Mouse (Mus musculus): Measurements from ENCODE around the gene Ncl. TPM values are rescaled to one million over a fixed set of nuclear protein-coding genes. Genes with fewer than 3 reads are reported as not detected.

Ncl gene
- polyA plus RNA-seq, 1 experiment, result 76.8 TPM

- Histone ChIP-seq H3K4me1 (ENCODE audit: control insufficient read depth) (peaks cover 9% of the 10 kb centered on the region), H3K4me3 (replicated peaks) (no peak overlapping the region), H3K27me3 (ENCODE audit: control insufficient read depth) (no peaks in the 10 kb centered on the region), H3K9me3 (ENCODE audit: control insufficient read depth, low read length) (0 out of 2 replicates have a peak, but pooled peaks cover 2% of the 10 kb centered on the region), H3K36me3 (ENCODE audit: control insufficient read depth) (no peaks in the 10 kb centered on the region)
- TF ChIP-seq GATA1 (IDR thresholded peaks at IDR 0.05; ENCODE audit: low read length) (no peak), TAL1 (IDR thresholded peaks at IDR 0.05; ENCODE audit: low read length) (no peak)
Measured at GRCm38 (mm10) chr1:86368086-86368485, 8.9 kb upstream of the Ncl start.

DNA sequence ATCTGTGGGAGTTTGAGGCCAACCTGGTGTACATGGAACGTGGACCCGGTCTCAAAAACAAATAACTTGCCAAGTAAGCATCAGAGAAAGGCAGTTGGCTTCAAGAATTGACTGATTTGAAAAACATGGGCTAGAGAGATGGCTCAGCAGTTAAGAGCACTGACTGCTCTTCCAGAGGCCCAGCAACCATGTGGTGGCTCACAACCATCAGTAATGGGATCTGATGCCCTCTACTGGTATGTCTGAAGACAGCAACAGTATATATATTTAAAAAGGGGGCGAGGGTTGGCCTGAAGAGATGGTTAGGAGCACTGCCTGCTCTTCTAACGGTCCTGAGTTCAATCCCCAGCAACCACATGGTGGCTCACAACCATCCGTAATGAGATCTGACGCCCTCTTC is 4.5 kb upstream of the Ncl start:
- H3K36me3 ChIP-seq (ENCODE audit: control insufficient read depth), result peaks cover 2% of the 10 kb centered on the region; the same call in 1 of the 2 replicates
- peaks cover 36% of the 10 kb centered on the region for H3K4me1 ChIP-seq (ENCODE audit: control insufficient read depth)
- H3K9me3 ChIP-seq (ENCODE audit: control insufficient read depth, low read length), result no peaks in the 10 kb centered on the region
- no peak overlapping the region for H3K4me3 ChIP-seq (replicated peaks)
- H3K27me3 ChIP-seq (ENCODE audit: control insufficient read depth), result no peaks in the 10 kb centered on the region
- TF ChIP-seq GATA1 (IDR thresholded peaks at IDR 0.05; ENCODE audit: low read length) (no peak), TAL1 (IDR thresholded peaks at IDR 0.05; ENCODE audit: low read length) (no peak)

- Histone ChIP-seq H3K4me3 (replicated peaks) (no peak overlapping the region), H3K4me1 (ENCODE audit: control insufficient read depth) (peaks cover 49% of the 10 kb centered on the region), H3K9me3 (ENCODE audit: control insufficient read depth, low read length) (no peaks in the 10 kb centered on the region), H3K36me3 (ENCODE audit: control insufficient read depth) (peaks cover 13% of the 10 kb centered on the region), H3K27me3 (ENCODE audit: control insufficient read depth) (no peaks in the 10 kb centered on the region)
- TF ChIP-seq GATA1 (IDR thresholded peaks at IDR 0.05; ENCODE audit: low read length) (no peak), TAL1 (IDR thresholded peaks at IDR 0.05; ENCODE audit: low read length) (no peak)
Measured at GRCm38 (mm10) chr1:86361852-86362615, 2.8 kb upstream of the Ncl start.

DNA sequence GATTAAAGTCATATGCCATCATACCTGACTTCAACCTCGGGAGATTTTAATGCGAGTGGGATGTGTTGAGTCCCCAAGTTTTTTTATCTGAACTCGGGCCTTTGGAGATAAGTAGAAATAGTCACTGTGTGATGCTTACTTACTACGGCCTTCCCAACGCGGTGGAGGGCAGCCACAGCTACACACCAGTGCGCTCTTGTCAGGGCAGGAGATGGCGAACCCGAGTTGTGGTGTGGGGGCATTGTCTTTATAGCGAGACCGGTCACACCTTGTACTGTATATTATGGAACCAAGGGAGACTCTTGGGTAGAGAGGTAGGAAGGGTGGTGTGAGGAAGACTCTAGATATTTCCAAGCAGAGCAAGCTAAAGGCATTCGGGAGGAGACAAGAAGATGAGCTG is 1.2 kb upstream of the Ncl start:
- Histone ChIP-seq H3K4me3 (replicated peaks) (peak overlapping the region; percentile 91), H3K36me3 (ENCODE audit: control insufficient read depth) (peaks cover 29% of the 10 kb centered on the region), H3K4me1 (ENCODE audit: control insufficient read depth) (peaks cover 57% of the 10 kb centered on the region), H3K27me3 (ENCODE audit: control insufficient read depth) (no peaks in the 10 kb centered on the region), H3K9me3 (ENCODE audit: control insufficient read depth, low read length) (no peaks in the 10 kb centered on the region)
- TF ChIP-seq GATA1 (IDR thresholded peaks at IDR 0.05; ENCODE audit: low read length) (no peak), TAL1 (IDR thresholded peaks at IDR 0.05; ENCODE audit: low read length) (no peak)

DNA sequence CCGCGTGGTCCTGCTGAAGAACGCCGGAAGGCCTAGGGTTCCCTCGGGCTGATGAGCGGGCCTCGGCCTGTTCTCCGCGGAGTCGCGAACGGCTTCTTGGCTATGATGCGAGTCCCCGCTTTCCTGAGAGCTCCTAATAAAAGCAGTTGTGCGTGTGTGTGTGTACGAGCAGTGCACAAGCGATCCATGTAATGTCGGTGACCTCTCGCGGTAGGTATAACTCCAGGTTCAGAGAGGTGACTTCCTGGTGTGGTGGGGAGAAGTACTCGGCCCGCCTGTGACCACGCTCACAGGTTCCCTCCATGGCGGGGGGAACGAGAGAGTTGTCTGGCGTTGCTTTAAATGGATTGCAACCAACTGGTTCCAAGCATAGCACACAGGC is 589 bp upstream of the Ncl start:
- Histone ChIP-seq H3K9me3 (ENCODE audit: control insufficient read depth, low read length) (no peaks in the 10 kb centered on the region), H3K4me1 (ENCODE audit: control insufficient read depth) (peaks cover 57% of the 10 kb centered on the region), H3K36me3 (ENCODE audit: control insufficient read depth) (peaks cover 35% of the 10 kb centered on the region), H3K4me3 (replicated peaks) (peak overlapping the region; percentile 91), H3K27me3 (ENCODE audit: control insufficient read depth) (no peaks in the 10 kb centered on the region)
- TF ChIP-seq GATA1 (IDR thresholded peaks at IDR 0.05; ENCODE audit: low read length), result no peak
- TF ChIP-seq TAL1 (IDR thresholded peaks at IDR 0.05; ENCODE audit: low read length), result no peak

GRCm38 (mm10) chr1:86358229-86358905 is 833 bp downstream of the Ncl start:
- Histone ChIP-seq H3K27me3 (ENCODE audit: control insufficient read depth) (no peaks in the 10 kb centered on the region), H3K9me3 (ENCODE audit: control insufficient read depth, low read length) (no peaks in the 10 kb centered on the region), H3K4me1 (ENCODE audit: control insufficient read depth) (peaks cover 53% of the 10 kb centered on the region), H3K36me3 (ENCODE audit: control insufficient read depth) (peaks cover 50% of the 10 kb centered on the region), H3K4me3 (replicated peaks) (peak overlapping the region; percentile 91)
- TF ChIP-seq TAL1 (IDR thresholded peaks at IDR 0.05; ENCODE audit: low read length), result no peak
- no peak for TF ChIP-seq GATA1 (IDR thresholded peaks at IDR 0.05; ENCODE audit: low read length)

- peaks cover 89% of the 10 kb centered on the region for H3K36me3 ChIP-seq (ENCODE audit: control insufficient read depth)
- peaks cover 22% of the 10 kb centered on the region for H3K4me1 ChIP-seq (ENCODE audit: control insufficient read depth)
- no peaks in the 10 kb centered on the region for H3K9me3 ChIP-seq (ENCODE audit: control insufficient read depth, low read length)
- no peaks in the 10 kb centered on the region for H3K27me3 ChIP-seq (ENCODE audit: control insufficient read depth)
- no peak overlapping the region for H3K4me3 ChIP-seq (replicated peaks)
- no peak for TF ChIP-seq TAL1 (IDR thresholded peaks at IDR 0.05; ENCODE audit: low read length)
- no peak for TF ChIP-seq GATA1 (IDR thresholded peaks at IDR 0.05; ENCODE audit: low read length)
Measured at GRCm38 (mm10) chr1:86354186-86354585, 5.0 kb downstream of the Ncl start.

- Histone ChIP-seq H3K9me3 (ENCODE audit: control insufficient read depth, low read length) (no peaks in the 10 kb centered on the region), H3K27me3 (ENCODE audit: control insufficient read depth) (no peaks in the 10 kb centered on the region), H3K4me3 (replicated peaks) (no peak overlapping the region), H3K36me3 (ENCODE audit: control insufficient read depth) (peaks cover 96% of the 10 kb centered on the region), H3K4me1 (ENCODE audit: control insufficient read depth) (no peaks in the 10 kb centered on the region; the same call in 1 of the 2 replicates)
- no peak for TF ChIP-seq GATA1 (IDR thresholded peaks at IDR 0.05; ENCODE audit: low read length)
- no peak for TF ChIP-seq TAL1 (IDR thresholded peaks at IDR 0.05; ENCODE audit: low read length)
Measured at GRCm38 (mm10) chr1:86350576-86350975, 8.6 kb downstream of the Ncl start.

DNA sequence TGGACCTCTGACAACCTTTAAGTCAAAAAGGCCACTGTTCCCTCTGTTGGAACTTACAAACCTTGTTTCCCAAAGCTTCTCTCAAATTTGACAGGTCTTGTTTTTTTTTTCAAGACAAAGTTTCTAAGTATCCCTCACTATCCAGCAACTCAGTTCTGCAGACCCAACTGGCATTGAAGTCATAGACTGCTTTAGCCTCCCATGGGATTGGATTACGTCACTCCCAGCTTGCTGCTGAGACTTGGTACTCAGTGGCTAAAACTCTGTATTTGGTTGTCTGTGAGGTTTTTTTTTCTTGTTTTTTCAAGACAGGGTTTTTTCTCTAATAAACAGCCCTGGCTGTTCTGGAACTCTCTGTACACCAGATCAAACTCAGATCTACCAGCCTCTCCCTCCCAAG is 9.5 kb downstream of the Ncl start:
- no peaks in the 10 kb centered on the region for H3K27me3 ChIP-seq (ENCODE audit: control insufficient read depth)
- peaks cover 89% of the 10 kb centered on the region for H3K36me3 ChIP-seq (ENCODE audit: control insufficient read depth)
- H3K9me3 ChIP-seq (ENCODE audit: control insufficient read depth, low read length), result no peaks in the 10 kb centered on the region
- no peaks in the 10 kb centered on the region; the same call in 1 of the 2 replicates for H3K4me1 ChIP-seq (ENCODE audit: control insufficient read depth)
- H3K4me3 ChIP-seq (replicated peaks), result no peak overlapping the region
- TF ChIP-seq GATA1 (IDR thresholded peaks at IDR 0.05; ENCODE audit: low read length), result no peak
- no peak for TF ChIP-seq TAL1 (IDR thresholded peaks at IDR 0.05; ENCODE audit: low read length)

Data from erythroblast, embryonic 14.5 days (primary cell).